Mouse (Mus musculus): ENCODE results near the gene Tmem178b.

DNA sequence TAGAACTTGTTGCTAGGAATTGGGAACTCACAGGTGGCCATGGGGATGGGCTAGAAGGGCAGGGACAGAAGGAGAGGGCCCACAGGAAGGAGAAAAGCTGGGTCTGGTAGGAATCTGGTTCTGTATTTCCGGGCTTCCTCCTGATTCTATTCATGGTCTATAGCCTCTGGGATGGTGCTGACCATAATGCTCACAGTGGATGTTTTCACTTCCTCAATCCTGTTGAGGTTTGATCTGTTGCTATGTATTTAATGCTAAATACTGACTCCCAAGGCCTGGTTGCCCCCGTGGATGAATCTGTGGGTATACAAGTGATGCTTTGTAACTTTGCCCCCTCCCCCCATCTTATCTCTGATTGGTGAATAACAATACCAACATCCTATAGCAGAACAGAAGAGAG, 25.5 kb upstream of the Tmem178b start:
- TF ChIP-seq CTCF (IDR thresholded peaks at IDR 0.05; ENCODE audit: control insufficient read depth, insufficient read depth, low read length) (no peak), POLR2A (IDR thresholded peaks at IDR 0.05; ENCODE audit: borderline replicate concordance, control insufficient read depth, low read depth, low read length) (no peak)
